Mouse (Mus musculus): ENCODE measurements around the gene Zdhhc1.

DNA sequence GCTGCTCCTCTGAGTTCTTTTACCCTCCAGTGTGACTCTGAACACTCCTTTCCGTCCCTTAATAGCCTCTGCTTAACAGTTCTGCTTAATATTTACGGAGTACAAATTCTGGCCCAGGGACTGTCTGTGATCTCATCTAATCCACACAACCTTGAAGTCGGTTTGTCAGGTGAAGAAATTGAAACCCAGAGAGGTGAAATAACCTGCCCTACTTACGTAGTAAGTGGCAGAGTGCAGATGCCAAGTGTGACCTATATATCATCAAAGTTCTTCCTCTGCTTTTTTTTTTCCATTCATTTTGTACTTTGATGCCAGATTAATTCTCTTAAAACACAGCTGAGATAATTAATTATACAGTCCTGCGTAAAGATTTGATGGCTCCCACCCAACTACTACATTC lies 62.6 kb downstream of the Zdhhc1 start:
- TF ChIP-seq POLR2A (IDR thresholded peaks at IDR 0.05; ENCODE audit: borderline replicate concordance, control insufficient read depth, low read depth, low read length), result no peak
- no peak for TF ChIP-seq CTCF (IDR thresholded peaks at IDR 0.05; ENCODE audit: control insufficient read depth, insufficient read depth, low read length)

Data from bone marrow, adult 2 months (tissue).